Mouse (Mus musculus) liver, adult 2 months (tissue): ENCODE data around the gene Mavs.

Source experiments
- CTCF ChIP-seq: fragments of 200-500 bp; IDR thresholded peaks from 2 replicates; pipeline ENCODE4 v1.5.1; 2011; ENCODE audit warnings: low read depth, low read length, control low read depth
- POLR2A ChIP-seq: fragments of 200-500 bp; IDR thresholded peaks from 2 replicates; pipeline ENCODE4 v1.6.1; 2011; ENCODE audit warnings: low read length, control low read depth; ENCODE audit not compliant: insufficient read depth; ENCODE audit errors: extremely low read depth

DNA sequence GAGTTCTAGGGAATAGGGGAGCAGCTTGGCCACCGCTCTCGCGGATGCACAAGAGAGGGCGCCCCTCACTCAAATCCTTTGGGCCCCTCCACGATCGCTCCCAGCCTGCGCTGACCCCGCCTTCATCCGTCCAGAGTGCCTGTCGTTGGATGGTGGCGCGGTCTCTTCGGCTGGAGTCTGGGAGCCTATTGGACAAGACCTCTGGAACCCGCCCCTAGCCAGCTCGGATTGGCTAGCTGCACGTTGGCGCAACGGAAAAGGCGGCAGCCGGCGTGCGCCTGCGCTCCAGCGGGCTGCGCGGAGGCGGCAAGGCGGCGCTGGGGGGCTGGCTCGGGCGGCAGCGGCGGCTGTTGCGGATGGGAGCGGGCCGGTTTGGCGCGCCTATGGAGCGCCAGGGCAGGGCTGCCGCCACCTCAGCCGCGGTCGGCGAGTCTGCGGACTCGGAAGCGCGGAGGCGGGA lies 28.4 kb downstream of the Mavs start, which contains the start of gene Pank2:
- peak; percentile 90 for TF ChIP-seq POLR2A
- TF ChIP-seq CTCF: no peak
